Mouse (Mus musculus) cerebellum, postnatal 14 days (tissue): ENCODE measurements around the gene Fyn.
A peak's percentile ranks its signal among the peaks of the same experiment; 100 is the strongest.

Experiments
- DNase-seq, 2 experiments: peaks; one replicate each; pipeline ENCODE4 v3.0.0; 2021; ENCODE audit warnings: mixed read lengths in 2 of 2

Gene Fyn

GRCm38 (mm10) chr10:39449179-39449578 lies 80.5 kb downstream of the Fyn start:
- DNase-seq, result no peak

GRCm38 (mm10) chr10:39450356-39450755 lies 81.7 kb downstream of the Fyn start:
- DNase-seq, result peak in 1 of 2 experiments; percentile 35

- no peak for DNase-seq
Measured at GRCm38 (mm10) chr10:39451065-39451464, 82.4 kb downstream of the Fyn start.

GRCm38 (mm10) chr10:39451918-39452624 lies 83.4 kb downstream of the Fyn start:
- no peak for DNase-seq

GRCm38 (mm10) chr10:39455344-39455743 lies 86.7 kb downstream of the Fyn start:
- DNase-seq, result no peak

GRCm38 (mm10) chr10:39455857-39456620 lies 87.4 kb downstream of the Fyn start:
- no peak for DNase-seq

GRCm38 (mm10) chr10:39456776-39457175 lies 88.1 kb downstream of the Fyn start:
- DNase-seq, result no peak

GRCm38 (mm10) chr10:39457281-39457680 lies 88.6 kb downstream of the Fyn start:
- DNase-seq, result no peak

- DNase-seq, result peak; percentile 75 to 77
Measured at GRCm38 (mm10) chr10:39458766-39459699, 90.4 kb downstream of the Fyn start.

- no peak for DNase-seq
Measured at GRCm38 (mm10) chr10:39460621-39461020, 92.0 kb downstream of the Fyn start.

GRCm38 (mm10) chr10:39461909-39462308 lies 93.3 kb downstream of the Fyn start:
- DNase-seq, result no peak

GRCm38 (mm10) chr10:39462711-39463110 lies 94.1 kb downstream of the Fyn start:
- DNase-seq, result peak; percentile 34 to 46

GRCm38 (mm10) chr10:39464383-39464782 lies 95.7 kb downstream of the Fyn start:
- DNase-seq, result no peak

- DNase-seq, result peak in 1 of 2 experiments; percentile 56
Measured at GRCm38 (mm10) chr10:39467317-39467716, 98.7 kb downstream of the Fyn start.

- no peak for DNase-seq
Measured at GRCm38 (mm10) chr10:39467821-39468220, 99.2 kb downstream of the Fyn start.

GRCm38 (mm10) chr10:39468576-39468975 lies 99.9 kb downstream of the Fyn start:
- DNase-seq, result no peak

- DNase-seq, result no peak
Measured at GRCm38 (mm10) chr10:39469341-39469740, 100.7 kb downstream of the Fyn start.

- no peak for DNase-seq
Measured at GRCm38 (mm10) chr10:39470321-39470720, 101.7 kb downstream of the Fyn start.

- peak in 1 of 2 experiments; percentile 44 for DNase-seq
Measured at GRCm38 (mm10) chr10:39471040-39471713, 102.5 kb downstream of the Fyn start.

GRCm38 (mm10) chr10:39471714-39472531 lies 103.3 kb downstream of the Fyn start:
- peak; percentile 56 to 59 for DNase-seq

GRCm38 (mm10) chr10:39472923-39473322 lies 104.3 kb downstream of the Fyn start:
- peak; percentile 43 to 51 for DNase-seq
